Mouse (Mus musculus) B cell, adult 2 months (primary cell): ENCODE measurements around the gene Gm49396.

Experiments
- DNase-seq, 2 experiments: peaks; one replicate each; pipeline ENCODE4 v3.0.0; 2022

The Gm49396 gene

DNA sequence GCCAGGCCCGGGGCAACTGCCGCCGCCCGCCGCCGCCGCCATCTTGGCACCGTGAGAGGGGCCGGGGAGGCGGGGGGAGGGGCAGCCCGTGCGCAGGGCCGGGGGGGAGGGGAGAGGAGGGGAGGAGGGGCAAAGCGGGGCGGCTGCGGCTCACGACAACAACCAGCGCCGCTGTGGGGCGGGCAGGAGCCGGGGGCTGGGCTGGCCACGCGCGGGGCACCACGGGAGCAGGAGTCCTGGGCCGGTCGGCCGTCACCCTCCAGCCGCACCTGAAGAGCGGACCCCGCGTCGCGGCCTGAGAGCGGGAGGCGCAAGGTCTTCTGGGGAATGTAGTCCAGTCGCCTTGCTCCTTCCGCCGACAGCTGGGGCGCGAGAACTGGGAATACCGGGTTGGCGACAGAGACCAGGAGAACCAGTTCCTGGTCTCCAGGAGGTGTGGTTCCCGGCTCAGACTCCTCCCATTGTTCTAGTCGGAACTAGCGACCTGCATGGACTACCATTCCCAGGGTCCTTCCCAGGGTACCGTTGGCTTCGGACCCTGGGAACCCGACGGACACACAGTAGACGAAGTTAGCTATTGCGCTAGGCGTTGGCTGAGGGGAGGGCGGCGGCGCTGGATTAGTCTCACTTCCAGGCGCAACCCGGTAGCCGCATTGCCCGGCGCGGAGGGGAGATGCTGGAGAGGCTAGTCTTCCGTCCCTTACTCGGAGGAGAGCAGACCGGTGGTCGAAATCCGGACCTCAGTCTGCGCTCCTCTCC lies 25.7 kb downstream of the Gm49396 start, which contains the start of gene Kmt2b:
Gene Kmt2b (minus strand): TSS at position 51 of the 759 bp plus-strand sequence.
- DNase-seq = peak; percentile 90

- peak; percentile 79 to 83 for DNase-seq
These were observed 26.5 kb downstream of the Gm49396 start for GRCm38 (mm10) chr7:30589435-30590301.

- DNase-seq = no peak
These were observed 27.9 kb downstream of the Gm49396 start for GRCm38 (mm10) chr7:30590927-30591604.

DNA sequence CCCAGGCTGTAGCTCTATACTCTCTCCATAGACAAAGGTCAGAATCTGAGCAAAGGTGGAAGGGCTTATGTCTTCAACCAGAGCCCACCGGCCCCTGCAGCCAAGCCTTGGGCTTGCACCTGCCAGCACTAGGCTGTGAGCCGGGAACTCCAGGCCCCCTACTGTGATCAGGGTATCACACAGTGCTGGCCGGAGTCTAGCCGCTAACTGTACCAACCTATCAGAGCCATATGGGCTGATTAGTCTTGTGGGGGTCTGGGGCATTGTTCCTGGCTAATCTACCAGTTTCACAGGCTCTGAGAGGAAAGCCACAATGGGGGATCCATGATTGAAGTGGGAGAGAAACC lies 28.4 kb downstream of the Gm49396 start:
- no peak for DNase-seq

- DNase-seq = peak in 1 of 2 experiments; percentile 11
These were observed 29.8 kb downstream of the Gm49396 start for GRCm38 (mm10) chr7:30592772-30593423.

DNA sequence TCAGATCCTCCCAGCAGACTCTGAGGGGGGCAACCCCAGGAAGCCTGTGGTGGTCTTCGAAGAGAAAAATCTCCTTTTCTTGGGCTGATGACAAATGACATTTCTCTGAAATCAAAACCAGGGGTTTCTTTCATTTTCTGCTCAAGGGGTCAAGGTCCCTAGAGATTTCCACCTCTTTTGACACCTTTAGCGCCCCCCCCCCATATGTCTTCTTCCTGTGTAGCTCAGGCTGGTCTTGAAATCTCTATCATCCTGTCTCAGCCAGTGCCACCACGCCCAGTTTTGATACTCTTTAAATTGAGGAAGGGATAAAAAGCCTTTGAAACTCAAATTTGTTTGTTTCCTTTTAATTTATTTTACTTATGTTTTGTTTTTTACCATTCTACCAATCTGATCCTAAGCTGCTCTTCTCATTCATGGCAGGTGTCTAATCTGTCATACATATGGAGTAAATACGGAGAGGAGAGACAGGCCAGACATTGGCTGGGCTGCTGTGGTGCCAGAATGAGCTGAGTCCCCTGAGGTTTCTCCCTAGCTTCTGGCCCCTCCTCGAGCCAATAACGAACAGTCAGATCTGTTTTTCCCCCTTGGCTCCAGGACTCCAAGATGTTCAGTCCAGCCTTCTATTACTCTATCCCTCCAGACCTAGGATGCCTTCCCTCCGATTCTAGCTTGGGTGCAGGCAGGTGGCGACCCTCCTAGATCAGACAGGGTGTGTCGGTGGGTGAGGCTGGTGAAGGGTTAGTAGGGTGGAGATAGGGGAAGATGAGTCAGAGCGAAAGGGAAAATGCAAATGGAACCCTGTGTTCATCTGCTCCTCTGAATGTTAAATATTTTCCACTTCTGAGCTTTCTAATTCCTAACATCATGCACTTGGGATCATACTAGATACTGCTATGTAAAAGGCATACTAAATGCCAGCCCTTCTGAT lies 30.7 kb downstream of the Gm49396 start:
- peak; percentile 34 for DNase-seq

DNA sequence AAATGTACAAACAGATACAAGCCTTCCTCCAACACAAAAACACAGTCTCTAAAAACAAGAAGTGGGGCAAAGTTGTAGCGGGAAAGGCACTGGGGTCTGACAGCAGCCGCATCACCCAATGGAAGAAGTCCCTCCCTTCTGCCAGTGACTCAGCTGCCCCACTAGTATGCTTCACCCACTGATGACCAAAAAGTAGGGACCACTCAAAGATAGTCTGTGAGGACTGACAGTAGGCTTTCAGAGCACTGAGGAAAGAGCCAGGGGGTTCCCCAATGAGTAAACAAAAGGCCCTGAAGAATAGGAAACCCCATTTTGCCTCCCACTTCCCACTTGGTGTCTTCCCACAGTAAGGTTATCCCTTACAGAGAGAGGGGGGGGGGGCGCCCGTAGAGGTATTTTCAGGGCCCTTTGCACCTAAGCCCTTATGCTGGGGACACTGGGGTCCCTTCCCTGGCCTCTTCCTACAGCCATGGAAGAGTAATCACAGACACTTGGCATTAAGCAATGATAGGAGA lies 31.4 kb downstream of the Gm49396 start:
- peak; percentile 23 to 34 for DNase-seq

- DNase-seq = no peak
These were observed 32.9 kb downstream of the Gm49396 start for GRCm38 (mm10) chr7:30596093-30596492.

- DNase-seq = no peak
These were observed 33.7 kb downstream of the Gm49396 start for GRCm38 (mm10) chr7:30596811-30597210.

DNA sequence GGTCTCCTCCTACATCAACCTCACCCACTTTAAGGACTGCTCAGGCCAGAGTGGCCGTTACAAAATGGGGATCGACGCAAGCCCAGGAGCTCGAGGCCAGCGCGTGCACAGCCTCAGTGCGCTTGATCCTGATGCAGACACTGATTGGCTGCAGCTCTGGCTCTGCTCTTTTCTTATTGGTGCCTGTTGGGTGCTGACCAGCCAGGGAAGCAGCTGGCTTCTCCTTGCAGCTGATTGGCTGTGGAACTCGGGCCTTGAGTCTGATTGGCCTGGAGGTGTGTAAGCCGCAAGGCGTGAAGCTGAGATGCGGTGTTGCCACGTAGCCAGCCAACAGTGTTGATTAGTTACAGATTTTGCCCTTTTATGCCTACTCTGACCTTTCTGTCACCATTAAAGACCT lies 35.6 kb downstream of the Gm49396 start, which contains the start of gene Zbtb32:
Gene Zbtb32 (minus strand): TSS at position 124 of the 400 bp plus-strand sequence.
- DNase-seq = no peak

- peak; percentile 48 to 51 for DNase-seq
These were observed 36.8 kb downstream of the Gm49396 start for GRCm38 (mm10) chr7:30599933-30600353.

- DNase-seq = no peak
These were observed 37.5 kb downstream of the Gm49396 start for GRCm38 (mm10) chr7:30600651-30601050.

DNA sequence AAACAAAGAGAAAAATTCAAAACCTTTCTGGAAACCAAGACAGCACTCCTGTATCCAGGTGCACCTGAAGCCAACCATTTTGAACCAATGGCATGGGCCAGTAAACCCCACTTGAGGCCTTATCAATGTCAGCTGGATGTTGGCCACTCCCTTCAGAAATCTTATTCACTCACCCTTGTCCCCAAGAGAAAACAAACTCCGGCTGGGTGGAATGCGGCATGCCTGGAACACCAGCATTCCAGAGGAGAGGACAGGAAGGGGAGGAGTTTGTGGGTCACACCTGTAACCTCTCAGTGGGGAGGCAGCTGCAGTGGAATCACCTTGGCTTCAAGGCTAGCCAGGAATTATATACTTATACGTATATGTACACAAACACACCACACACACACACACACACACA lies 39.4 kb downstream of the Gm49396 start:
- no peak for DNase-seq

GRCm38 (mm10) chr7:30604424-30604823 lies 41.3 kb downstream of the Gm49396 start:
- no peak for DNase-seq

DNA sequence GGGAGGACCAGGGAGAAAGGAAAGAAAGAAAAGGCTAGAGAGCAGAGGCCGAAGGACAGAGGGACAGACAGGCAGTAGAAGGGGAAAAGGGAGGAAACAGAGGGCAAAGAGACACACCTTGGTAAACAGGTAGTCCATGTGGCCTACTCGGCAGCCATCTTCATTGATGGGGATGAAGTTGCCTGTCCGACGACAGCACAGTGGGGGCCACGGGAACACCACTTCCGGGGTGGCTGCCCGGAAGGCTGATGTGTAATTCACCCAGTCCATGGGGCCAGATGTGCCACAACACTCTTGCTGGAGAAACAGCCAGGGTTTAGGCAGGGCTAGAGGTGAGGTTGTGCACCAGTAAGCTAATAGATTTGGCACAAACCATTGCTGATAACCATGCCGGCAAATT lies 41.8 kb downstream of the Gm49396 start:
- no peak for DNase-seq

DNA sequence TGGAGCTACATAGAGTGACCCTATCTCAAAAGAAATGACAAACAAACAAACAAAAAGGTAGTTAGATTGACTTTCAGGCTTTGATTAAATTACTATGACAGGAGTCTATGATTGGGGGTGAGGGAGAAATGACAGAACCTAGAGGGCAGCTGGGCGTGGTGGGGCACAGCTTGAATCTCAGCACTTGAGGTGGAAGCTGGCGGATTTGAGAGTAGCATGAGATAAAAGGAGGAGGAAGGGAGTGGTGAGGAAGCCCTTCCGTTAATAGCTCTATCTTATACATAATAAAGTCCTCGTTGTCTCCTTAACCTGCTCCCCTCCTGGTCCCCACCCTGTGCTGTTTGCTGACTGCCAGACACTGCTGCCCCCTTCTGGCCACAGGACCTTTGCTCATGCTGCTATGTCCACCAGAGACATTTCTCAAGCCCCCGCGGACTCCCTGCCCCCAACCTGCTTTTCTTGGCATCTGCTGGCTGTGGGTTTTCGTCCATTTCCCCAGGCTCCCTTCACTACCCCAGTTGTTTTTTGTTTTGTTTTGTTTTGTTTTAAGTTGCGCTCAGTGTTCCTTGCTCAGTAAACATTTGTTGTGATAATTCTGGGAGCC lies 44.7 kb downstream of the Gm49396 start:
- peak; percentile 76 to 79 for DNase-seq

- DNase-seq = no peak
These were observed 45.3 kb downstream of the Gm49396 start for GRCm38 (mm10) chr7:30608476-30608875.

DNA sequence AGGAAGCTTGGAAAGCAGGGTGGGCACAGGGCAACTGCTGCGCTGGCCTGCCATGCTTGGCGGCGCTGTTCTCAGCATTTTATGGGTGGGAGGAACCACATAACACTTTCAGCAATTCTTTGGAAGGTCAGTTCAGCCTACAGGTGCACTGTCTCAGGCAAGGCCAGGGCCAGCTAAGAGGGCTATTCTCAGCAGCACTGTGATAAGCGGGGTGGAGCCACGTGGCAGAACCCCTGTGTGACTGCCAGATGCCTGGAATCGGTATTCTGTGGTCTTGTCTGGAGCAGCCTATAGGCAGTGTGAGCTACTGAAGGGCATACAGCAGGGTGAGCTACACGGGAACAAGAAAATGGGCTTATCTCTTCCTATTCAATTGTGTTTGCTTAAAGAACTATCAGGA lies 46.9 kb downstream of the Gm49396 start:
- DNase-seq = no peak

- no peak for DNase-seq
These were observed 49.7 kb downstream of the Gm49396 start, which contains the start of gene Upk1a for GRCm38 (mm10) chr7:30612654-30613402. Gene Upk1a, minus strand, starts transcription at chr7:30612847.

DNA sequence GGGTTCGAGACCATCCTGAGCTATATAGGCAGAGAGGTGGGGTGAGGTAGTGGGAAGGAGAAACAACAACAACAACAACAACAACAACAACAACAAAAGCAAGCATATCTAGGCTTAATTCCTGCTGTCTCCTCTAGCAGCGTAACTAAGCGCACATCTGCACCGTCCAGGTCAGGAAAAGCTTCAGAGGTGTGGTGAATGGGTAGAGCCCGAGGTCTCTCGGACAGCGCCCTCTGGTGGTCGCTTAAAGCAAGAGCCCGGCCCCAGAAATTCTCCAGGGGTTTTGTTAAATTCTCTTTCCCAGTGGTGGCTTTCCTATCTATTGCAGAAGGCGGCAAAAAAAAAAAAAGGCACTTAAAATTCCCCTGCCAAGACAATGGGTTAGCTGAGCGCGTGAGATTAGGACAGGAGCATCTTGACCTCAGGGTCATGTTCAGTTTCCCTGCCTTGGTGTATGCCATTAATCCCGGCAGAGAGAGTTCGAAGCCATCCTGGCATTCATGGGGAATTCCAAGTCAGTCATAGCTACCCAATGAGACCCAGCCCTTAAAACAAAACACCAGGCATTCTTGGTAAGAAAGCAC lies 50.5 kb downstream of the Gm49396 start:
- peak; percentile 77 to 78 for DNase-seq
